Mouse (Mus musculus): Measurements from ENCODE around the gene Arid1b.

Arid1b gene

GRCm38 (mm10) chr17:5017065-5017464, 22.9 kb downstream of the Arid1b start:
- DNase-seq (ENCODE audit: extremely low spot score), result no peak

GRCm38 (mm10) chr17:5021303-5022003, 27.3 kb downstream of the Arid1b start:
- DNase-seq (ENCODE audit: extremely low spot score), result no peak

- no peak for DNase-seq (ENCODE audit: extremely low spot score)
These were observed 27.9 kb downstream of the Arid1b start for GRCm38 (mm10) chr17:5022019-5022544.

GRCm38 (mm10) chr17:5023745-5024144, 29.6 kb downstream of the Arid1b start:
- DNase-seq (ENCODE audit: extremely low spot score), result no peak

- DNase-seq (ENCODE audit: extremely low spot score), result no peak
These were observed 31.3 kb downstream of the Arid1b start for GRCm38 (mm10) chr17:5025400-5025799.

- DNase-seq (ENCODE audit: extremely low spot score), result no peak
These were observed 32.4 kb downstream of the Arid1b start for GRCm38 (mm10) chr17:5026578-5026977.

- no peak for DNase-seq (ENCODE audit: extremely low spot score)
These were observed 35.0 kb downstream of the Arid1b start for GRCm38 (mm10) chr17:5029148-5029547.

- DNase-seq (ENCODE audit: extremely low spot score), result no peak
These were observed 36.2 kb downstream of the Arid1b start for GRCm38 (mm10) chr17:5030290-5030689.

GRCm38 (mm10) chr17:5033346-5033745, 39.2 kb downstream of the Arid1b start:
- no peak for DNase-seq (ENCODE audit: extremely low spot score)

- DNase-seq (ENCODE audit: extremely low spot score), result no peak
These were observed 40.1 kb downstream of the Arid1b start for GRCm38 (mm10) chr17:5034201-5034600.

- no peak for DNase-seq (ENCODE audit: extremely low spot score)
These were observed 42.2 kb downstream of the Arid1b start for GRCm38 (mm10) chr17:5036200-5036835.

- DNase-seq (ENCODE audit: extremely low spot score), result no peak
These were observed 43.1 kb downstream of the Arid1b start for GRCm38 (mm10) chr17:5037199-5037598.

- DNase-seq (ENCODE audit: extremely low spot score), result no peak
These were observed 45.7 kb downstream of the Arid1b start for GRCm38 (mm10) chr17:5039826-5040225.

- no peak for DNase-seq (ENCODE audit: extremely low spot score)
These were observed 49.7 kb downstream of the Arid1b start for GRCm38 (mm10) chr17:5043871-5044270.

- no peak for DNase-seq (ENCODE audit: extremely low spot score)
These were observed 51.5 kb downstream of the Arid1b start for GRCm38 (mm10) chr17:5045613-5046012.

GRCm38 (mm10) chr17:5047373-5047772, 53.2 kb downstream of the Arid1b start:
- DNase-seq (ENCODE audit: extremely low spot score), result no peak

- no peak for DNase-seq (ENCODE audit: extremely low spot score)
These were observed 56.1 kb downstream of the Arid1b start for GRCm38 (mm10) chr17:5050266-5050665.

GRCm38 (mm10) chr17:5050970-5051530, 56.9 kb downstream of the Arid1b start:
- DNase-seq (ENCODE audit: extremely low spot score), result no peak

GRCm38 (mm10) chr17:5052091-5052799, 58.1 kb downstream of the Arid1b start:
- DNase-seq (ENCODE audit: extremely low spot score), result no peak

GRCm38 (mm10) chr17:5052800-5053179, 58.7 kb downstream of the Arid1b start:
- DNase-seq (ENCODE audit: extremely low spot score), result no peak

GRCm38 (mm10) chr17:5053201-5053600, 59.1 kb downstream of the Arid1b start:
- DNase-seq (ENCODE audit: extremely low spot score), result no peak

- DNase-seq (ENCODE audit: extremely low spot score), result no peak
These were observed 61.3 kb downstream of the Arid1b start for GRCm38 (mm10) chr17:5055412-5055811.
